Mouse (Mus musculus): ENCODE data around the gene Fbxw11.

GRCm38 (mm10) chr11:32610616-32611015, 31.9 kb upstream of the Fbxw11 start:
- TF ChIP-seq POLR2A (IDR thresholded peaks at IDR 0.05; ENCODE audit: borderline replicate concordance, insufficient read depth, low read length) (no peak), CTCF (IDR thresholded peaks at IDR 0.05; ENCODE audit: borderline replicate concordance, insufficient read depth, low read depth, low read length) (no peak)

All from cerebellum, adult 2 months (tissue).